Mouse (Mus musculus) intestine, embryonic 15.5 days (tissue): ENCODE measurements around the gene Bmf. TPM values are rescaled to one million over a fixed set of nuclear protein-coding genes. Genes with fewer than 3 reads are reported as not detected.

Source experiments
- ATAC-seq: fragments of 200-750 bp; cut with Nextera tagmentation; 2 replicates; pipeline ENCODE4 v1.8.0; 2017; ENCODE audit warnings: moderate TSS enrichment, moderate library complexity
- H3K27ac ChIP-seq: fragments of 300-500 bp; sonication (generic); 2 replicates; pipeline ENCODE4 v1.5.1; 2015; ENCODE audit warnings: mild to moderate bottlenecking, inconsistent platforms
- H3K27me3 ChIP-seq: fragments of 300-500 bp; sonication (generic); replicated peaks from 2 replicates; pipeline ENCODE4 v1.6.1; 2015; ENCODE audit warnings: inconsistent platforms
- H3K36me3 ChIP-seq: fragments of 300-500 bp; sonication (generic); 2 replicates; pipeline ENCODE4 v1.6.1; 2015; ENCODE audit warnings: inconsistent platforms
- H3K4me1 ChIP-seq: fragments of 300-500 bp; sonication (generic); replicated peaks from 2 replicates; pipeline ENCODE4 v1.6.1; 2015; ENCODE audit warnings: inconsistent platforms
- H3K4me2 ChIP-seq: fragments of 300-500 bp; sonication (generic); replicated peaks from 2 replicates; pipeline ENCODE4 v1.6.1; 2015; ENCODE audit warnings: mild to moderate bottlenecking, inconsistent platforms
- H3K4me3 ChIP-seq: fragments of 300-500 bp; sonication (generic); replicated peaks from 2 replicates; pipeline ENCODE4 v1.5.1; 2015; ENCODE audit warnings: inconsistent platforms
- H3K9ac ChIP-seq: fragments of 300-500 bp; sonication (generic); 2 replicates; pipeline ENCODE4 v1.6.1; 2015; ENCODE audit warnings: inconsistent platforms
- H3K9me3 ChIP-seq: fragments of 300-500 bp; sonication (generic); 2 replicates; pipeline ENCODE4 v1.6.1; 2016; ENCODE audit warnings: inconsistent platforms
- WGBS: fragments of 180-500 bp; shearing (Covaris S2); methylation state at CpG from one replicate; pipeline ENCODE4 v1.1.7; 2015; 5-methylcytosine and 5-hydroxymethylcytosine counted together
- polyA plus RNA-seq: library from polyadenylated mRNA; unstranded; fragments of >200 nt; fragmentation: Nextera tagmentation; extraction: Ambion mirVana; gene quantifications from 2 replicates; pipeline ENCODE4 v1.2.1, GENCODE M21; 2015

Gene Bmf
- polyA plus RNA-seq, 1 experiment from 2014 or later: 3.0 TPM

- no peak overlapping the region for H3K4me2 ChIP-seq
- no peak for ATAC-seq
Observed at GRCm38 (mm10) chr2:118507126-118507525, 42.4 kb downstream of the Bmf start.

DNA sequence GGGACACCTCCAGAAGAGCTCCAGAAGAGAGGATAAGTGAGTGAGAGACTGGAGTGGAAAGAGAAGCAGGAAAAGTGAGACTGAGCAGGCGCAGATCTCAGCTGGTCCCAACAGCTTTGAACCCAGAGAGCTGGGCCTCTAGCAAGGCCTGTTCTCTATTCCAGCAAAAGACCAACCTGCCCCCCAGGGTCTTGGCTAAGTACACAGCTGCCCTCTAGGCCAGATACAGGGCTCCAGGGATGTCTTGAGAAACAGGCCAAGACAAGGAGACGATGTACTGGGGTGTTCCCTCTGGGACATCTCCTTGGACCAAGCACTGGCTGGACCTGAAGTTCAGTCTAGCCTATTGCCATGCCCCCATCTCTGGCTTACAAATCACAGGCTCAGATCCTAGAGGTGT, 49.3 kb downstream of the Bmf start:
- Histone ChIP-seq H3K9me3 (no peaks in the 10 kb centered on the region), H3K27ac (no peak overlapping the region), H3K4me2 (no peak overlapping the region), H3K4me3 (no peak overlapping the region), H3K4me1 (peaks cover 7% of the 10 kb centered on the region; the same call in 1 of the 2 replicates), H3K36me3 (no peaks in the 10 kb centered on the region), H3K27me3 (no peaks in the 10 kb centered on the region), H3K9ac (no peak overlapping the region)
- 79% methylated on average over 2 of the region's 2 CpGs for WGBS
- ATAC-seq: no peak

More at GRCm38 (mm10) chr2:118507126-118507525, 42.4 kb downstream of the Bmf start:
- H3K9ac ChIP-seq: no peak overlapping the region
- no peaks in the 10 kb centered on the region for H3K27me3 ChIP-seq
- no peaks in the 10 kb centered on the region for H3K9me3 ChIP-seq
- H3K36me3 ChIP-seq: no peaks in the 10 kb centered on the region
- no peak overlapping the region for H3K27ac ChIP-seq
- 85% methylated on average over 7 of the region's 7 CpGs for WGBS
- H3K4me3 ChIP-seq: no peak overlapping the region
- H3K4me1 ChIP-seq: peaks cover 13% of the 10 kb centered on the region

DNA sequence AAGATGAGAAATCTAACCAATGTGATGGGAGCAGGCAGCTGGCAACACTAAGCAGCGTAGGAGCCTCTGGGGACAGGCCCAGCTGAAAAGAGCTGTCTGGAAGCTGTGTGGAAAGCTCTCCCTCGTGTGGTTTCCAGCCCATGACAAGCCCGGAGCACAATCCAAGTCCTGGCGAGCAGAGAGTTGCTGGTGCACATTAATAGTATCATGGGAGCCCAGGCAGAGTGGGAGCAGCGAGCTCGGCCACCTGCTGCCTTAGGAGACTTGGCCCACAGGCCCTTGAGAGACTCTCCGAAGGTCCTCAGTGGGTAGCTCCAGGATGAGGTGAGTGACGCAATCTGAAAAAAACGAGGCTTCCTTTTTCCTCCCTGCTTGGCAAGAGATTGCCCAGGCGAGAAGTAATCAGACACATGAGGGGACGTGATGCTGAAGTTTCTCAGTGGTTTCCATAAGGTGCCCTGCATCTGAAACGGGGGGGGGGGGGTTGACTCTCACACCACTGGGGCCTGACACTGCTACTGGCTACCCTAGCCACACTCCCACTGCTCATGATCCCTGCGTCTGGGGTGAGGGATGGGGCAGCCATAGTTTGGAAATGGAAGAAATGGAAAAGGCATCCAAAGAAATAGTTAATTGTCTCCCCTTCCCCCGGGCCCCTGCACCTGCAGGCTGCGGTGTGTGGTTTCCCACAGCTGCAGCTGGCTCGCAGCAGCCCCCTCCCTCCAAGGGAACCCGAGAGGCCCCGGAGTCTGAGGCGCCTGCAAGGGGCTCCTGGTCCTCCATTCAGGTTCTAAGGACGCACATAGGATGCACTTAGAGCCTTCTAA, 50.1 kb downstream of the Bmf start:
- no peak overlapping the region for H3K27ac ChIP-seq
- H3K9ac ChIP-seq: no peak overlapping the region
- peaks cover 7% of the 10 kb centered on the region; the same call in 1 of the 2 replicates for H3K4me1 ChIP-seq
- H3K36me3 ChIP-seq: no peaks in the 10 kb centered on the region
- 38% methylated on average over 20 of the region's 20 CpGs for WGBS
- no peak for ATAC-seq
- H3K4me2 ChIP-seq: no peak overlapping the region
- H3K4me3 ChIP-seq: no peak overlapping the region
- H3K9me3 ChIP-seq: no peaks in the 10 kb centered on the region
- no peaks in the 10 kb centered on the region for H3K27me3 ChIP-seq

GRCm38 (mm10) chr2:118498476-118498875, 51.0 kb downstream of the Bmf start:
- Histone ChIP-seq H3K4me2 (no peak overlapping the region), H3K27me3 (no peaks in the 10 kb centered on the region), H3K9me3 (no peaks in the 10 kb centered on the region), H3K27ac (no peak overlapping the region), H3K4me1 (peaks cover 7% of the 10 kb centered on the region; the same call in 1 of the 2 replicates), H3K36me3 (no peaks in the 10 kb centered on the region), H3K9ac (no peak overlapping the region), H3K4me3 (no peak overlapping the region)
- WGBS: 83% methylated on average over 6 of the region's 6 CpGs
- no peak for ATAC-seq

DNA sequence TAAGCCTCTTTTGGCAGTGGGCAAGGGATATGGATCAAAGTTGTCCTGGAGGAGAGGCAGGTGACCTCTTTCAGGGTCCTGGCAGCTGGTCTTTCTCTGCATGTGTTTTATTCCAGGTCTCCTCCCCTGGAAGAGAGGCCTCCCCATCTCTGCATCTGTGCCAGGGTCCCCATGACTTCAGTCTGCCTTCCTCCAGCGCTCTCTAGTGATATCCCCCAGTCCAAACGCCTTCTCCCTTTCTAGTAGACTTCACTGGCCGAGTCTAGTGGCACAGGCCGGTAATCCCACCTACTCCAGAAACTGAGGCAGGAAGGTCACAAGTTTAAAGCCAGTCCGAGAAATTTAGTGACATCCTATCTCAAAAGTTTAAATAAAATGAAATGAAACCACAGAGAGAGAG, 51.6 kb downstream of the Bmf start:
- WGBS: 77% methylated on average over 5 of the region's 5 CpGs
- no peak overlapping the region for H3K27ac ChIP-seq
- ATAC-seq: no peak
- no peak overlapping the region for H3K4me2 ChIP-seq
- no peaks in the 10 kb centered on the region for H3K27me3 ChIP-seq
- no peak overlapping the region for H3K4me3 ChIP-seq
- H3K9me3 ChIP-seq: no peaks in the 10 kb centered on the region
- no peak overlapping the region for H3K9ac ChIP-seq
- H3K36me3 ChIP-seq: no peaks in the 10 kb centered on the region
- H3K4me1 ChIP-seq: peaks cover 7% of the 10 kb centered on the region; the same call in 1 of the 2 replicates

DNA sequence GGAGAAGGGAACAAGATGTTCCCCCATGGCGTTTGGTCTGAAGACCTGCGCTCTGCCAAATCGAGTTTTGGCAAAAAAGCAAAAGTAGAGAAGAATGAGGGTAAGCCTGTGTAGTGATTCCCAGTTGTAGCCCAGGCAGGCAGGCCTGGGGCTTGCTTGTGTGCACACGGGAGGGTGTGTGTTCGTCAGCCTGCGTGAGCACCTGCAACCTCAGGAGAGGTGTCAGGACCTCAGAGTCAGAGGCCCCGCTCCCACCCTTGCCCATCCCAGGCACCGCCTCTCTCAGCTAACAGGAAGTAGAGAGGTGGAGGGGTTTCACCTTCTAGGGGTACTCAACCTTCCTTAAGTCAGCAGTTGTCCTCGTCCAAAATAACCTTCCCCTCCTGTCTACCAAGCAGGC, 54.5 kb downstream of the Bmf start:
- H3K4me2 ChIP-seq: no peak overlapping the region
- H3K9me3 ChIP-seq: no peaks in the 10 kb centered on the region
- H3K36me3 ChIP-seq: no peaks in the 10 kb centered on the region
- H3K4me3 ChIP-seq: no peak overlapping the region
- H3K9ac ChIP-seq: no peak overlapping the region
- 74% methylated on average over 9 of the region's 9 CpGs for WGBS
- ATAC-seq: no peak
- peaks cover 25% of the 10 kb centered on the region for H3K4me1 ChIP-seq
- no peak overlapping the region for H3K27ac ChIP-seq
- H3K27me3 ChIP-seq: no peaks in the 10 kb centered on the region

DNA sequence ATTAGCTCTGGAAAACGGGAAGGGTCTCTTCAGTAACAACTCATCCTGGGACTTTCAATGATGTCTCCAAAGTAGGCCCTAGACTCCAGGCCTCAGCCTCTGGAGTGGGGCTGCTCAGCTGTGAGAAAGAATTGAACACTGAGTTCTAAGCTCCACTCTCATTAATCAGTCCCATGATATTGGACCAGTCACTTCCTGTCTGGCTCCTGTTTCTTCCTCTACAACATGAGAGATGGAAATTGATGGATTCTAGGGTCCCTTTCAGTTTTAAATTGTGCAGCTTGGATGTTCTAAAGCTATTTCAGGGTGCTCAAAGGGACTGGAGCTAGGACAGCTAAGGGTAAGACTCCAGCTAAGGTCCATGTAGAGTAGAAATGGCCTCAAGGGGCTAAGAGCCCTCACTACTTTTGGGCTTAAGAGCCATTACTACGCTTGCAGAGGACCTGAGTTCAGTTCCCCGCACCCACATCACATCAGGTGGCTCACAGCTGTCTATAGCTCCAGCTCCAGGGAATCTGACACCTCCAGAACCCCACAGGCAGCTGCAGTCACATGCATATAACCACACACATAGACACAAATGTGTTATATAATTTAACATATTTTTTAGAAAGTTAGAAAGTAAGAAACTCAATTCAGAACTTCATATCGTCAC, 57.6 kb downstream of the Bmf start:
- Histone ChIP-seq H3K4me2 (no peak overlapping the region), H3K4me1 (peaks cover 20% of the 10 kb centered on the region), H3K36me3 (no peaks in the 10 kb centered on the region), H3K27ac (no peak overlapping the region), H3K4me3 (no peak overlapping the region), H3K27me3 (no peaks in the 10 kb centered on the region), H3K9me3 (no peaks in the 10 kb centered on the region), H3K9ac (no peak overlapping the region)
- ATAC-seq: no peak
- 80% methylated on average over 4 of the region's 4 CpGs for WGBS

- Histone ChIP-seq H3K4me1 (peaks cover 20% of the 10 kb centered on the region), H3K9ac (no peak overlapping the region), H3K36me3 (no peaks in the 10 kb centered on the region), H3K4me3 (no peak overlapping the region), H3K4me2 (no peak overlapping the region), H3K9me3 (no peaks in the 10 kb centered on the region), H3K27ac (no peak overlapping the region), H3K27me3 (no peaks in the 10 kb centered on the region)
- 34% methylated on average over 5 of the region's 5 CpGs for WGBS
- peak; percentile 13; the same call in 1 of the 2 replicates for ATAC-seq
Observed at GRCm38 (mm10) chr2:118491281-118491731, 58.2 kb downstream of the Bmf start.

- Histone ChIP-seq H3K9me3 (no peaks in the 10 kb centered on the region), H3K4me2 (peak overlapping the region; percentile 20; the same call in 1 of the 2 replicates), H3K36me3 (no peaks in the 10 kb centered on the region), H3K9ac (no peak overlapping the region), H3K27ac (peak overlapping the region; percentile 68), H3K4me1 (peaks cover 20% of the 10 kb centered on the region), H3K4me3 (no peak overlapping the region), H3K27me3 (no peaks in the 10 kb centered on the region)
- 30% methylated on average over 12 of the region's 12 CpGs for WGBS
- peak; percentile 86 for ATAC-seq
Observed at GRCm38 (mm10) chr2:118490241-118491091, 59.0 kb downstream of the Bmf start.

DNA sequence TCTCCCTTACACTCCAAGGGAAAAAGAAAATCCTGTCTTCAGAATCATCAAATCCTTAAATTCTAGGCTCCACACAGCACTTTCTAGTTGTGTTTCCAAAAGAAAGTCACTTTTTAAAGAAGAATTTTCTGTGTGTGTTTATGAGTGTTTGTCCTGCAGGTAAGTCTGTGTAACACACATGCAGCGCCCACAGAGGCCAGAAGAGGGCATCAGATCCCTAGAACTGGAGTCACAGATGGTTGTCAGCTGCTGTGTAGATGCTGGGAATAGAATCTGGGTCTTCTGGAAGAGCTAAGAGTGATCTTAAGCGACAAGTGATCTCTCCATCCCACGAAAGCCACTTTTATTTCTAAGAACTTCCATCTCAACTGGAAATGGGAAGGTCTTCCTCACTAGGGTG, 61.7 kb downstream of the Bmf start:
- H3K27me3 ChIP-seq: no peaks in the 10 kb centered on the region
- no peaks in the 10 kb centered on the region for H3K36me3 ChIP-seq
- peaks cover 20% of the 10 kb centered on the region for H3K4me1 ChIP-seq
- H3K4me3 ChIP-seq: no peak overlapping the region
- no peak overlapping the region for H3K9ac ChIP-seq
- WGBS: 76% methylated on average over 3 of the region's 3 CpGs
- ATAC-seq: no peak
- no peaks in the 10 kb centered on the region for H3K9me3 ChIP-seq
- no peak overlapping the region for H3K27ac ChIP-seq
- H3K4me2 ChIP-seq: no peak overlapping the region

DNA sequence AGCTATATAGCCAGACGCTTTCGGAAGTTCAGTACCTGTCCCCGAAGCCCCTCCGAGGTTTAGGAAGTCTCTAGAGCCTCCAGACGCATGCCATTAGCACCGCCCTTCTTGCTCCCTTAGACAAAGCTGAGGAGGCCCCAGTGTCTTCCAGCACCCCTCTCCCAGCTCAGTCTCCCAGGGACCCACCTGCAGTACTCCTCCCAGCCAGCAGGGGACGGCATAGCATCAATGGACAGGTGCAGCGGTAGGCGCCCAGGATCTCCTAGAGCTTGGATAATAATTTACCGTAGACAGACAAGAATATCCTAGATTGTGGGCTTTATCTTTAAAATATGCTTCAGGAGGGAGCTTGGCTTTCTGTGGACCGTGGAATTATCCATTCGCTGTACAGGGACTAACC, 62.6 kb downstream of the Bmf start:
- Histone ChIP-seq H3K4me1 (peaks cover 19% of the 10 kb centered on the region), H3K27ac (no peak overlapping the region), H3K4me3 (no peak overlapping the region), H3K36me3 (no peaks in the 10 kb centered on the region), H3K9me3 (no peaks in the 10 kb centered on the region), H3K9ac (no peak overlapping the region), H3K27me3 (no peaks in the 10 kb centered on the region), H3K4me2 (peak overlapping the region; percentile 19; the same call in 1 of the 2 replicates)
- WGBS: 15% methylated on average over 12 of the region's 12 CpGs
- peak; percentile 62; the same call in 1 of the 2 replicates for ATAC-seq

- H3K4me1 ChIP-seq: peaks cover 6% of the 10 kb centered on the region
- no peaks in the 10 kb centered on the region for H3K36me3 ChIP-seq
- H3K27ac ChIP-seq: no peak overlapping the region
- no peaks in the 10 kb centered on the region for H3K27me3 ChIP-seq
- ATAC-seq: no peak
- WGBS: 76% methylated on average over 3 of the region's 3 CpGs
- H3K9me3 ChIP-seq: no peaks in the 10 kb centered on the region
- H3K4me2 ChIP-seq: no peak overlapping the region
- no peak overlapping the region for H3K9ac ChIP-seq
- H3K4me3 ChIP-seq: no peak overlapping the region
Observed at GRCm38 (mm10) chr2:118485415-118485814, 64.1 kb downstream of the Bmf start.
